Mouse (Mus musculus) hindbrain, embryonic 10.5 days (tissue): Measurements from ENCODE around the gene Dtd1. TPM values are rescaled to one million over a fixed set of nuclear protein-coding genes. Genes with fewer than 3 reads are reported as not detected.

Experiments
- DNase-seq: peaks from one replicate; pipeline ENCODE4 v3.0.0-alpha.2; 2017; ENCODE audit warnings: low spot score
- H3K27ac ChIP-seq: fragments of 300-500 bp; sonication (generic); 2 replicates; pipeline ENCODE4 v1.5.1; 2016; ENCODE audit warnings: mild to moderate bottlenecking, moderate library complexity
- H3K27me3 ChIP-seq: fragments of 300-500 bp; sonication (generic); 2 replicates; pipeline ENCODE4 v1.6.1; 2016; ENCODE audit warnings: mild to moderate bottlenecking; ENCODE audit not compliant: poor library complexity, insufficient read depth, severe bottlenecking
- H3K36me3 ChIP-seq: fragments of 300-500 bp; sonication (generic); 2 replicates; pipeline ENCODE4 v1.6.1; 2016; ENCODE audit warnings: mild to moderate bottlenecking, moderate library complexity
- H3K4me1 ChIP-seq: fragments of 300-500 bp; sonication (generic); replicated peaks from 2 replicates; pipeline ENCODE4 v1.6.1; 2016; ENCODE audit warnings: mild to moderate bottlenecking
- H3K4me3 ChIP-seq: fragments of 300-500 bp; sonication (generic); 2 replicates; pipeline ENCODE4 v1.5.1; 2016; ENCODE audit warnings: mild to moderate bottlenecking, moderate library complexity
- H3K9me3 ChIP-seq: fragments of 300-500 bp; sonication (generic); 2 replicates; pipeline ENCODE4 v1.6.1; 2016; ENCODE audit warnings: mild to moderate bottlenecking, moderate library complexity
- WGBS: fragments of 180-500 bp; shearing (Covaris S2); methylation state at CpG from one replicate; pipeline ENCODE4 v1.1.7; 2016; 5-methylcytosine and 5-hydroxymethylcytosine counted together
- polyA plus RNA-seq: library from polyadenylated mRNA; unstranded; fragments of >200 nt; fragmentation: Nextera tagmentation; extraction: Ambion mirVana; gene quantifications from 2 replicates; pipeline ENCODE4 v1.2.1, GENCODE M21; 2016

The Dtd1 gene
- polyA plus RNA-seq, 1 experiment from 2014 or later, result 27.1 TPM

DNA sequence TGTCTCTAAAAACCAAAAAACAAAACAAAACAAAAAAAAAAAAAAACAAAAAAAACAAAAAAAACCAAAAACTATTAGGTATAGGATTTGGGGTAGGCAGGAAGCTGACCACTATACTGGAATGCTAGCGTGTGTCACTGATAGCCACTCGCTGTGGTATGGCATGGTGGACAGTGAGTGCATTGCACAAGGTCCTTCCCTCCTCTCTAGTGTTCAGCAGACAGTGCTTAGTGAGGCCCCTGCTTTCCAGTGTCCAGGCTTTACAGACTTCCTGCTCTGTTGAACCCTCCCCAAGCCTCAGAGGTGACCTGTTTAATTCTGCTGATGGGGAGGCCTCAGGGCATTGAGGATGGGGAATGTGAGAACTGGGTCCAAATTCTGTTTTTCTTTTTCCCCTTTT, 95.2 kb downstream of the Dtd1 start:
- DNase-seq, result no peak
- WGBS, result 92% methylated on average over 2 of the region's 2 CpGs
- H3K36me3 ChIP-seq, result no peaks in the 10 kb centered on the region
- H3K27me3 ChIP-seq, result no peaks in the 10 kb centered on the region
- no peak overlapping the region for H3K4me3 ChIP-seq
- no peak overlapping the region for H3K27ac ChIP-seq
- H3K4me1 ChIP-seq, result no peaks in the 10 kb centered on the region
- H3K9me3 ChIP-seq, result no peaks in the 10 kb centered on the region

DNA sequence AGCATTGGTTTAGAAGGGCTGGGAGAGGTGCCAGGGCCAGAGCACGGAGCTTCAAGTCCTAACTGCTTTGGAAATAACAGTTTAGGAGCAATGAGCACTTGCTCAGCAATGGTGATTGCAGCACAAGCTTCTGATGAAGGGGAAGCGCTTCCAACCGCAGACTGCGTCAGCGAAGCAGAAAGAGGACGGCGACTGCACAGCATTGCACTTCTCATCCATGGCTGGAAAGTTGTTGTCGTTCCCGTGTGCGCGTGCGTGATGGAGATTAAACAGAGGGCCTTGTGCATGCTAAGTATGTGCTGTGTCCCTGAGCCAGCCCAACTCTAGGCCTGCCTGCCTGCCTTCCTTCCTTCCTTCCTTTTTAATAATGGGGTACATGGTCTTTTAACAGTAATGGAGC, 98.3 kb downstream of the Dtd1 start:
- no peaks in the 10 kb centered on the region for H3K4me1 ChIP-seq
- no peak for DNase-seq
- no peak overlapping the region for H3K27ac ChIP-seq
- no peaks in the 10 kb centered on the region for H3K36me3 ChIP-seq
- no peaks in the 10 kb centered on the region for H3K9me3 ChIP-seq
- no peak overlapping the region for H3K4me3 ChIP-seq
- H3K27me3 ChIP-seq, result no peaks in the 10 kb centered on the region
- WGBS, result 95% methylated on average over 12 of the region's 12 CpGs

DNA sequence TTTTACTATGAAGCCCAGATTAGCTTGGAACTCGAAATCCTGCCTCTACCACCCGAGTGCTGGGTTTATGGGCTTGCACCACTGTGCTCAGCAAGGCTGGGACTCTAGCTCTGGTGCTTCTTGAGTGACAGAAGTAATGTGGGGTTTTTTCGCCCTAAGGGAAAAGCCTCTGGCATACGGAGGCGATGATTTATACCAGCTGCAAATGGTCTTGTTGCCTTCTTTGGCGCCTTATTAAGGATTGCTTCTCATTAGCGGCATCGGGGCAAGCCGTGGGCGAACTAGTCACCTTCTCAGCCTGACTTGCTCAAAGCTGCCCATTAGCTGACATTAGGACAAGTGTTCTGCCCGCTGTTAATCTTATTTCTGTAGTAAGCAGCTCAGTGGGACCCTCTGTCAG, 100.9 kb downstream of the Dtd1 start:
- DNase-seq, result no peak
- 83% methylated on average over 11 of the region's 11 CpGs for WGBS
- Histone ChIP-seq H3K4me3 (no peak overlapping the region), H3K4me1 (0 out of 2 replicates have a peak, but pooled peaks cover 3% of the 10 kb centered on the region), H3K9me3 (no peaks in the 10 kb centered on the region), H3K27me3 (no peaks in the 10 kb centered on the region), H3K27ac (no peak overlapping the region), H3K36me3 (no peaks in the 10 kb centered on the region)

DNA sequence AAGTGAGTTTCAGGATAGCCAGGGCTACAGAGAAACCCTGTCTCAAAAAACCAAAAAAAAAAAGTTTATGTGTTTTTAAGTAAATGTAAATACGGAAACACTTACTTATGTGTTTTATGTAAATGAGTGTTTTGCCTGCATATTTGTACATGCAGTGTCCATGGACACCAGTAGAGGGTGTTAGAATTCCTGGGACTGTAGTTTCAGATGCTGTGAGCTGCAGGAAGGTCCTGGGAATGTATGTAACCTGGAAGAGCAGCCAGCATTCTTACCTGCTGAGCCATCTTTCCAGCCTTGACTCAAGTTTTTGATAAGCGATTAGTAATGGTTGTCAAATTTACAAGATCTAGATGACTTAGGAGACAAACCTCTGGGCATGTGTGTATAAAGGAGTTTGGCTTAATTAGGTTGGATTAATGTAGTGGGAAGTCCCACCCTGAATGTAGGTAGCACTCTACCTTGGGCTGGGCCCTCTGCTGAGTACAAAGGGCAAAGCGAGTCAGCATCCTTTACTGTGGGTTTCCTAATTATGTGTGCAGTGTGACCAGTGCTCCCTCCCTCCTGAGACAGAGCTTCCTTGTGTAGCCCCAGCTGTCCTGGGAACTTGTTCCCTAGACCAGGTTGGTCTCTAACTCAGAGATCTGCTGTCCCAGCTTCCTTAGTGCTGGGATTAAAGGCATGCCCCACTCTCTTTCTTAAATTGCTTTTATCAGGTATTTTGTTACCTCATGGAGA, 101.9 kb downstream of the Dtd1 start:
- H3K9me3 ChIP-seq, result no peaks in the 10 kb centered on the region
- H3K4me1 ChIP-seq, result peaks cover 9% of the 10 kb centered on the region; the same call in 1 of the 2 replicates
- DNase-seq, result no peak
- H3K36me3 ChIP-seq, result no peaks in the 10 kb centered on the region
- no peak overlapping the region for H3K27ac ChIP-seq
- no peak overlapping the region for H3K4me3 ChIP-seq
- 90% methylated on average over 3 of the region's 3 CpGs for whole genome bisulfite sequencing
- H3K27me3 ChIP-seq, result no peaks in the 10 kb centered on the region

DNA sequence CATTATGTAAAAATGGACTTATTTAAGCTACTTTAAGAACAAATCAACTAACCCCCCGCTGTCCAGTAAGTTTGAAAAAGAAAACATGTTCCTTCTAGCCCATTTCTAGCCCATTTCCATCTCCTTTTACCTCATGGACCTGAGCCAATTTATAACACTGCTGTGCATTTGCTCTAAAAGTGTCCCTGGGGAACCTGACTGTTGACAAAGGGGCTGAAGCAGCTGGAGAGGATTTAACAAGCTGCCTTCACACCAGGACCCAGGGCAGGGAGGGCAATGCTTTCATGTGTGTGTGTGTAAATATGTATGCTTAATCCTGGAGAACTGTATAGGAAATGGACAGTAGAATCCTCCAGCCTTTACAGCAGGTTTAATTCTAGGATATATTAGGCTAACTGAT, 109.6 kb downstream of the Dtd1 start:
- H3K27ac ChIP-seq, result no peak overlapping the region
- peak; percentile 24 for DNase-seq

DNA sequence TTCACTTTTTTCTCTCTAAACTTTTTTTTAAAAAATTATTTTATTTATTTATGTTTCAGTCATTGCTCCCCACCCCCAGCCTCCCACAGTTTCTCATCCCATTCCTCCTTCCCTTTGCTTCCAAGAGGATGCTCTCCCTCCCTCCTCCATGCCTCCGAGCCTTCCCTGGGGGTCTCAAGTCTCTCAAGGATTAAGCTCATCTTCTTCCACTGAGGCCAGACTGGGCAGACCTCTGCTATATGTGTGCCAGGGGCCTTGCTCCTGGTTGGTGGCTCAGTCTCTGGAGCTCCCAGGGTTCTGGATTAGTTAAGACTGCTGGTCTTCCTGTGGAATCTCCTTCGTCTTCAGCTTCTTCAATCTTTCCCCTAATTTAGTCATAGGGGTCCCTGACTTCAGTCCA, 110.0 kb downstream of the Dtd1 start:
- DNase-seq, result no peak
- H3K9me3 ChIP-seq, result no peaks in the 10 kb centered on the region
- H3K36me3 ChIP-seq, result no peaks in the 10 kb centered on the region
- peaks cover 22% of the 10 kb centered on the region for H3K4me1 ChIP-seq
- H3K27ac ChIP-seq, result no peak overlapping the region
- no peaks in the 10 kb centered on the region for H3K27me3 ChIP-seq
- no peak overlapping the region for H3K4me3 ChIP-seq
- WGBS, result 68% methylated on average over 2 of the region's 2 CpGs

More for the DNA sequence above, 109.6 kb downstream of the Dtd1 start:
- Histone ChIP-seq H3K9me3 (no peaks in the 10 kb centered on the region), H3K27me3 (no peaks in the 10 kb centered on the region), H3K4me1 (peaks cover 22% of the 10 kb centered on the region), H3K36me3 (no peaks in the 10 kb centered on the region), H3K4me3 (no peak overlapping the region)
- WGBS, result 50% methylated on average over 1 of the region's 1 CpGs

DNA sequence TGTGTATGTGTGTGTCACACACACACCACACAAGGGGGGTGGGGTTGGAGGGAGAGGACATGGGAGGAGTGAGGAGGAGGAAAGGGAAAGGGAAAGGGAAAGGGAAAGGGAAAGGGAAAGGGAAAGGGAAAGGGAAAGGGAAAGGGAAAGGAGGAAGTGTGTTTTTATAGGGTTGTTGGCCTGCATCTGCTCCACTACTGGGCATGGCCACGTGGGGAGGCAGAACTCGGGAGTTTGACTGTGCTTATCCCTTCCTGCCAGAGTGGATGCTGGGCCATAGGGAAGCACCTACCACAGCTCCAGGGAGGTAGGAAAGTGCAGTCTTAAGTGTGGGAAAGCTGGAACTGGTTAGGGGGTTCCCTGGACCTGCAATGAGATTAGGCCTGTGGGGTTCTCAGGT, 114.9 kb downstream of the Dtd1 start:
- WGBS, result 75% methylated on average over 2 of the region's 2 CpGs
- Histone ChIP-seq H3K27me3 (no peaks in the 10 kb centered on the region), H3K36me3 (no peaks in the 10 kb centered on the region), H3K4me1 (peaks cover 10% of the 10 kb centered on the region), H3K9me3 (no peaks in the 10 kb centered on the region), H3K4me3 (no peak overlapping the region), H3K27ac (no peak overlapping the region)
- DNase-seq, result no peak

DNA sequence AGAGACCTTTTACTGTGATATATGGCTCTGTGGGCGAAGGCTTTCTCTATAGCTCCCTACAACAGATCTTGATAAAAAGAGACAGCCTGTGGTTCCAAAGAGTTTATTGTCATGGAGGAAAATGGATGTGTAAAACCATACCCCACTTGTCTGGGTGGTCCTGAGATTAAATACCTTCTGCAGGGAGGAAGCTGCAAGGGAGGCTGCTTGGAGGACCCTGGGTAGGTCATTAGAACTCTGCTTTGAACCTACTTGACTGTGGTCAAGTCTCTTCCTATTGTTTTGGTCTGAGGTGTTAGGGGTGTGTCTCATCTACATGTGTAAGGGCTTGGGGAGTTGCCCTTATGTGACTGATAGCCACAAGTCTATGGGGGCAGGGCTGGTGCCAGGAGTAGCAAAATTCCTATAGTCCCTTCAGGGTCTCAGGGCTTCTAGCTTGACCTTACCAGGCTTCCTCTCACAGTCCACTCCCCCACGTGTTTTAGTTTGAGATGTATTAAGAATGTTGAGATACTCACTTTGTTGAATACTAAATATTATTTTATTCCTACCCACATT, 115.6 kb downstream of the Dtd1 start:
- Histone ChIP-seq H3K9me3 (no peaks in the 10 kb centered on the region), H3K27ac (no peak overlapping the region), H3K4me1 (peaks cover 15% of the 10 kb centered on the region), H3K4me3 (no peak overlapping the region), H3K27me3 (no peaks in the 10 kb centered on the region), H3K36me3 (no peaks in the 10 kb centered on the region)
- DNase-seq, result no peak
- 68% methylated on average over 2 of the region's 2 CpGs for WGBS

DNA sequence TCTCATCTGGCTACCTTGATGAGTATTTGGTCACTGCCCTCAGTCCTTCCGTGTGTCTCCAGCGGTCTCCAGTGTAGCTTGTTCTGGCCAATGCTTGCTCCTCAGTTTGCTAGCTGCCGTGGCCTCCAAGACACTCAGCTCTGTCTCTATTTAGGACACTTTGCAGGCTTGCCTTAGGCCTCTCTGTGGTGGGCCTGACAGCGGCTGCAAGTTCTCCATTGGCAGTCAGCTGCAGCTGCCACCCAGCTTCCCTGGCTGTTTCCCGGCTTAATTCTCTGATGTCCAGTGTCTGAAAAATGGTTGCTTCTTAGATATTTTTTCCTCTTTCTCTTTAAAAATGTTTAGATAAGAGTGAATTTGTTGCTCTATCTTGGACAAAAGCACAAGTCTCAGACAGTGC, 116.6 kb downstream of the Dtd1 start:
- no peak for DNase-seq
- no peak overlapping the region for H3K27ac ChIP-seq
- H3K9me3 ChIP-seq, result no peaks in the 10 kb centered on the region
- H3K4me3 ChIP-seq, result no peak overlapping the region
- H3K4me1 ChIP-seq, result peaks cover 19% of the 10 kb centered on the region
- no peaks in the 10 kb centered on the region for H3K36me3 ChIP-seq
- whole genome bisulfite sequencing, result 91% methylated on average over 5 of the region's 5 CpGs
- H3K27me3 ChIP-seq, result no peaks in the 10 kb centered on the region

DNA sequence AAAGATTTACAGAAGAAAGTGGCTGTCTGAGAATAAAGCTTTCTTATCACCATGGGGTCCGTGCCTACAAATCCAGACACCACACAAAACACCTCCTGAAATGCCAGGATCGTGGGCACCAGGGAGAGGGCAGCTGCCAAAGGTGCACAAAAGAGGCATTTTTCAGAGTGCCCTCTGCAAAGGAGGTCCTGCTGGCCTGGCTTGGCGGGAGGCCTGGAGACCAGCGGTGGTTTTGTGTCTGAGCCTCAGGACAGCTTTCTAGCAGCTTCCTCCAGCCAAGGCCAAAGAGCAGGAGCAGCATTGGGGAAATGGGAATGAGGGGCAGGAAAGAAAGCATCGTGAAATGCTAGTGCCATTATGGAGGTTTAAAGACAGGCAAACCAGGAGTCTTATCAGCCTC, 118.6 kb downstream of the Dtd1 start:
- 60% methylated on average over 5 of the region's 5 CpGs for WGBS
- H3K36me3 ChIP-seq, result no peaks in the 10 kb centered on the region
- no peak overlapping the region for H3K27ac ChIP-seq
- no peak overlapping the region for H3K4me3 ChIP-seq
- H3K27me3 ChIP-seq, result no peaks in the 10 kb centered on the region
- no peaks in the 10 kb centered on the region for H3K9me3 ChIP-seq
- peaks cover 19% of the 10 kb centered on the region for H3K4me1 ChIP-seq
- DNase-seq, result no peak

DNA sequence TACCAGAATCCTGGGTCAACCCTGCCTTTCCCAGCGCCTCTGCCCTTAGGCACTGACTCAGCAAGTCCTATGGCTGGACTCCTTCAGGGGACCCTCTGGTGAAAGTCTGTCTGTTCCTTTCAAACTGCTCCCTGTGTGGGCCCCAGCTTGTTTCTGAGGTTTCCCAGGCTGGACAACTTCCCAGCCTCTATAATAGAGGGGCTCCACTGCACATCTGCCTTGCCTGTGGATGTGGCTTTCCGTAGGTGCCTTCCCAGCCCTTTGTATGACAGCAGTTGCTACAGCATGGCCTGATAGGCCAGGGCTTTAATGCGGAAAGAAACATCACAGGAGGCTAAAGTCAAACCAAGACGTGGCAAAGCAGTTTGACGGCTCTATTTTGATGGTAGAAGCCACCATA, 119.6 kb downstream of the Dtd1 start:
- no peak overlapping the region for H3K4me3 ChIP-seq
- WGBS, result 78% methylated on average over 5 of the region's 5 CpGs
- peak overlapping the region; percentile 40 for H3K27ac ChIP-seq
- no peaks in the 10 kb centered on the region for H3K27me3 ChIP-seq
- H3K36me3 ChIP-seq, result no peaks in the 10 kb centered on the region
- no peak for DNase-seq
- H3K4me1 ChIP-seq, result peaks cover 19% of the 10 kb centered on the region
- no peaks in the 10 kb centered on the region for H3K9me3 ChIP-seq

DNA sequence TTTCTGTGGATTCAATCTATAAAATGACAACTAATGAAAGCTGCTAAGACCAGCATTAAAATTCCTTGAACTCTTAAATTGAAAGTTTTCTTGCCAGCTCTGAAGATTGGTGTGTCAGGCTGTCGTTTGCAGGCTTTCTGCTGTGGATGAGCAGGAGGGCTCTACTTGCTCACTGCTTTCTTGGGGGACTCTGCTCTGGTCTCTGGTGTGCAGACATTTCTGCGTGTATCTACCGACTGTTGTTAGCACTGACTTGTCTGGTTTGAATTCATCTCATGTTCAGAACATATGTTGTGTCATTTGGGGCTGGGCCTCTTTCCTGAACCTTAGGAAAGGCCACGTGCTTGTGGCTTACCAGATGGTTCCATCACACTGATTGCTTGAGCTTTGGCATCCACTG, 120.0 kb downstream of the Dtd1 start:
- WGBS, result 81% methylated on average over 4 of the region's 4 CpGs
- no peak for DNase-seq
- Histone ChIP-seq H3K27ac (no peak overlapping the region), H3K27me3 (no peaks in the 10 kb centered on the region), H3K9me3 (no peaks in the 10 kb centered on the region), H3K4me3 (no peak overlapping the region), H3K4me1 (peaks cover 19% of the 10 kb centered on the region), H3K36me3 (no peaks in the 10 kb centered on the region)

DNA sequence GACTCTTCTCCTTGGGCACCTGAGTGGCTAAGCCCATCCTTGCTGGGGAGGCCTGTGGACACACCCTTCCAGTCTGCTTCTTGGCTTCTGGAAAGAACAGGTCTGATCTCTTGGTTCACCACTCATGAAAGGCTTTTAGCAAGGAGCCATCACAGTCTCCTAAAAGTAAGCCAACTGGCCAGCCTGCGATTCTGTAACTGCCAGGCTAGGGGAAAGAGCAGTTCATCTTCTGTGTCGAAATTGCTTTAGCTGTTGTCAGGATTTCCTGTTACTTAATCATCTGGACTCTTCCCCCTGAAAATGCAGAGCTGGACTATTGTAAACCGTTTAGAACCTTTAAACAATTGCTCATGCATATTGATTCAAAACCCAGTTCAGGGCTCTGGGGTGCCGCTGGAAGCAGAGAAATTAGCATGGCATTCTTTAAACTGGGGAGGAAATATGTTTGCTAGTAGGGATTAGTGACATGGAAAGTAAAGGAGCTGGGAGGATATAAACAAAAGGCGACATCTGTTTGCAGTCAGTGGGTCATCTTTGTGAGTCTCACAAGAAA, 120.8 kb downstream of the Dtd1 start:
- Histone ChIP-seq H3K27ac (0 out of 2 replicates have a peak overlapping the region, but pooled peaks have one; percentile 35), H3K4me1 (peaks cover 19% of the 10 kb centered on the region), H3K4me3 (no peak overlapping the region), H3K27me3 (no peaks in the 10 kb centered on the region), H3K36me3 (no peaks in the 10 kb centered on the region), H3K9me3 (no peaks in the 10 kb centered on the region)
- 53% methylated on average over 5 of the region's 5 CpGs for WGBS
- DNase-seq, result no peak
